ENCODE assay signal across 21 mouse cellular contexts in the genomic region with DNA sequence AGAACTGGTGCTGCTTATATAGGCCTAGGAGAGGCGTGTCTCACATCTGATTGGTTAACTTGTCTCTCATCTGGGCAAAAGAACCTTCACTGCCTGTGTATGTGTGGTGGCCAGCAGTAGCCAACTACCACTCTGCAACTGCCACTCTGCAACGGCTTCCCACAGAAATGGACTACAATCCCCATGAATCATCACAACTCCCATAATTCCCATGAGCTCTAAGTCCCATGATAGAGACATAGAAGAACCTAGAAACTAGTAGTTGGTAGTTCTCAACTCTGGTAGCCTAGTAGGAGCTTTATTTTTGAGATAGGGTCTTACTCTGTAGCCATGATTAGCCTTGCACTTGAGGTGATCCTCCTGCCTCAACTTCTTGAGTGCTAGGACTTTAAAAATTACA. TPM values are rescaled to one million over a fixed set of nuclear protein-coding genes. Genes with fewer than 3 reads are reported as not detected.
DNase-seq lines count a peak whose midpoint lies in the region; TF ChIP-seq lines count a peak whose summit lies in the region.
"Had no signal": no experiment of that assay in that cellular context is flagged by ENCODE, and none has a peak within 500 bp of the region (broad histone marks: within the 10 kb centered on the region; RNA-seq: fewer than 3 reads in every experiment).

No protein-coding gene starts in this region.

- in situ Hi-C loops in CH12.LX (cut with MboI; ENCODE audit: low pct_ligation_motif_present, low pct_unique_long_range_greater_than_20kb, low sequenced_read_pairs), result no loop called here
- in situ Hi-C loops in ES-E14 (cut with MboI; ENCODE audit: low sequenced_read_pairs in 2 of 2, unreplicated experiment in 2 of 2), result no loop called here

- TF ChIP-seq RAD21 in CH12.LX (IDR thresholded peaks at IDR 0.05; ENCODE audit: low read depth, low read length) (no peak), MEL (IDR thresholded peaks at IDR 0.05; ENCODE audit: low read depth, low read length) (no peak)

- H3K4me3 ChIP-seq in CH12.LX (replicated peaks in 1 of 3; ENCODE audit: low read depth in 2 of 3, low read length in 2 of 3, poor library complexity in 1 of 3) (no peak overlapping the region), ES-E14 (ENCODE audit: insufficient read depth in 1 of 2, low read depth in 1 of 2, low read length in 2 of 2, poor library complexity in 1 of 2, severe bottlenecking in 1 of 2) (no peak overlapping the region), MEL (ENCODE audit: control insufficient read depth in 1 of 2, insufficient read depth in 1 of 2, low read depth in 2 of 2, low read length in 2 of 2) (no peak overlapping the region)

- H3K4me1 ChIP-seq in CH12.LX (ENCODE audit: control insufficient read depth in 1 of 2, insufficient read depth in 2 of 2) (peaks cover 2 to 20% of the 10 kb centered on the region in 2 experiments; a peak in 3 of 4 replicates), ES-E14 (ENCODE audit: control insufficient read depth in 2 of 2, insufficient read depth in 2 of 2, low read length in 2 of 2, poor library complexity in 1 of 2) (peaks cover 0 to 8% of the 10 kb centered on the region in 2 experiments; a peak in 2 of 4 replicates), MEL (ENCODE audit: control insufficient read depth in 1 of 2, insufficient read depth in 2 of 2, low read length in 2 of 2) (peaks cover 0 to 12% of the 10 kb centered on the region in 2 experiments; a peak in 3 of 4 replicates)

- TF ChIP-seq EP300 in CH12.LX (IDR thresholded peaks at IDR 0.05; ENCODE audit: low read length), result no peak
- TF ChIP-seq EP300 in MEL (IDR thresholded peaks at IDR 0.05; ENCODE audit: low read depth in 1 of 2, low read length in 2 of 2), result no peak

- dilution Hi-C loops in CH12.LX (cut with MboI; ENCODE audit: extremely low pct_ligation_motif_present, extremely low pct_unique_long_range_greater_than_20kb, low sequenced_read_pairs), result no loop called here

- H3K27me3 ChIP-seq in CH12.LX (replicated peaks) (no peaks in the 10 kb centered on the region), MEL (ENCODE audit: control insufficient read depth in 1 of 2, insufficient read depth in 2 of 2, low read length in 2 of 2) (no peaks in the 10 kb centered on the region)
- H3K27me3 ChIP-seq: Patski had no signal

- DNase-seq in cerebellum, adult 9-11 months, result peak; percentile 25
- no peak for DNase-seq in cerebellum, adult 11 months
- no peak for DNase-seq in CH12.LX (ENCODE audit: extremely low read depth)
- no peak for DNase-seq in ES-E14 (ENCODE audit: low read depth, low spot score)
- DNase-seq in MEL (ENCODE audit: low read depth, low spot score), result no peak
- no peak for DNase-seq in embryo, embryonic 10.5 days (ENCODE audit: low spot score)
- DNase-seq in gastrocnemius, postnatal 25 days, result no peak
- no peak for DNase-seq in testis, postnatal 14 days (ENCODE audit: low spot score)
- DNase-seq: adrenal gland, adult 2 months; adrenal gland, adult 8-10 months; adrenal gland, postnatal 10 days; adrenal gland, postnatal 14 days; adrenal gland, postnatal 25 days; adrenal gland, postnatal 36 days; B cell, adult 2 months; cerebellum, adult 11-12 months; cerebellum, adult 18-20 months; cerebellum, adult 2 months; cerebellum, adult 8-10 months had no signal

- H3K9me3 ChIP-seq in CH12.LX (replicated peaks; ENCODE audit: low read length) (no peaks in the 10 kb centered on the region), ES-E14 (ENCODE audit: control insufficient read depth, insufficient read depth, low read depth, low read length) (no peaks in the 10 kb centered on the region), MEL (replicated peaks; ENCODE audit: insufficient read depth, low read length) (no peaks in the 10 kb centered on the region)
- H3K9me3 ChIP-seq: G1E had no signal

- H3K79me2 ChIP-seq in CH12.LX (replicated peaks; ENCODE audit: control insufficient read depth, extremely low read depth, insufficient read depth, poor library complexity, severe bottlenecking), result no peaks in the 10 kb centered on the region; the same call in 1 of the 2 replicates
- H3K79me2 ChIP-seq in MEL (ENCODE audit: control insufficient read depth, insufficient read depth, low read length, poor library complexity), result peaks cover 2% of the 10 kb centered on the region; the same call in 1 of the 2 replicates

- H3K36me3 ChIP-seq in CH12.LX (replicated peaks in 1 of 2; ENCODE audit: control insufficient read depth in 1 of 2, insufficient read depth in 1 of 2, low read length in 1 of 2), result peaks cover 16 to 42% of the 10 kb centered on the region in 2 experiments
- peaks cover 3% of the 10 kb centered on the region; the same call in 1 of the 2 replicates for H3K36me3 ChIP-seq in ES-E14 (ENCODE audit: control insufficient read depth, insufficient read depth, low read length, poor library complexity, severe bottlenecking)
- H3K36me3 ChIP-seq in MEL (ENCODE audit: control insufficient read depth in 1 of 2, insufficient read depth in 2 of 2, low read length in 2 of 2), result peaks cover 0 to 12% of the 10 kb centered on the region in 2 experiments; a peak in 3 of 4 replicates

- H3K27ac ChIP-seq in CH12.LX (ENCODE audit: insufficient read depth, low read depth) (no peak overlapping the region), ES-E14 (ENCODE audit: insufficient read depth, low read depth, low read length, poor library complexity, severe bottlenecking) (no peak overlapping the region), MEL (ENCODE audit: control insufficient read depth, low read depth, low read length) (no peak overlapping the region)

- TF ChIP-seq POLR2A in CH12.LX (IDR thresholded peaks at IDR 0.05; ENCODE audit: low read depth, low read length) (no peak), MEL (IDR thresholded peaks at IDR 0.05; ENCODE audit: control insufficient read depth in 1 of 2, insufficient read depth in 1 of 2, low read depth in 1 of 2, low read length in 2 of 2, poor library complexity in 1 of 2) (no peak)

- TF ChIP-seq CTCF in CH12.LX (conservative IDR thresholded peaks at IDR 0.05 in 1 of 2, IDR thresholded peaks at IDR 0.05 in 1 of 2; ENCODE audit: low read depth in 2 of 2, low read length in 2 of 2), result no peak
- TF ChIP-seq CTCF in MEL (IDR thresholded peaks at IDR 0.05 in 2 of 3, conservative IDR thresholded peaks at IDR 0.05 in 1 of 3; ENCODE audit: control insufficient read depth in 1 of 3, insufficient read depth in 1 of 3, low read depth in 2 of 3, low read length in 3 of 3, poor library complexity in 1 of 3, severe bottlenecking in 1 of 3), result no peak

- H3K4me2 ChIP-seq in CH12.LX (ENCODE audit: insufficient read depth, low read depth, poor library complexity, severe bottlenecking), result no peak overlapping the region

- no peak overlapping the region for H3K9ac ChIP-seq in CH12.LX (ENCODE audit: insufficient read depth, low read depth)
- no peak overlapping the region for H3K9ac ChIP-seq in ES-E14 (ENCODE audit: insufficient read depth, low read depth, low read length, poor library complexity, severe bottlenecking)
- no peak overlapping the region for H3K9ac ChIP-seq in MEL (ENCODE audit: control insufficient read depth, low read depth, low read length, poor library complexity, severe bottlenecking)

TF ChIP-seq in CH12.LX, 34 proteins besides CTCF, POLR2A, EP300 and RAD21 (continues in another document):
- TF ChIP-seq MAZ (IDR thresholded peaks at IDR 0.05; ENCODE audit: low read depth, low read length), result no peak

TF ChIP-seq in MEL, 35 proteins besides CTCF, POLR2A, EP300 and RAD21 (continues in another document):
- no peak for TF ChIP-seq MAFK (IDR thresholded peaks at IDR 0.05; ENCODE audit: borderline replicate concordance, low read depth, low read length)

RNA-seq across cellular contexts. Expression of gene Hspb6, which starts 2.1 kb away (rescaled TPM):
- total RNA-seq in CH12.LX (2012; rRNA removed), result 1.6 and 2.3 TPM in 2 replicates
- total RNA-seq in CH12.LX (2014; rRNA removed), result 0.79 and 1.2 TPM in 2 replicates
- polyA plus RNA-seq in CH12.LX (2012; ENCODE audit: insufficient read length, low read depth), result 4.1 and 6.0 TPM in 2 replicates
- total RNA-seq in ES-E14 (2012; rRNA removed), result 1.6 and 4.1 TPM in 2 replicates
- 1.2 and 1.5 TPM in 2 replicates for total RNA-seq in MEL (2012; rRNA removed)
- 10 to 100 TPM in 1 of 2 experiments, not detected in 1; 12.4 TPM for polyA plus RNA-seq in MEL (2012; ENCODE audit: insufficient read depth in 1 of 2, insufficient read length in 2 of 2, low read depth in 1 of 2, low replicate concordance in 2 of 2, missing spikeins in 1 of 2)
- 1,000 to 10,000 TPM; 1,175 to 3,096 TPM for total RNA-seq in gastrocnemius, postnatal 25 days (2021)

RNA-seq across cellular contexts. Expression of gene Proser3, which starts 2.2 kb away (rescaled TPM):
- total RNA-seq in CH12.LX (2012; rRNA removed) (4.0 and 5.9 TPM in 2 replicates), CH12.LX (2014; rRNA removed) (1.7 and 2.0 TPM in 2 replicates), ES-E14 (2012; rRNA removed) (6.8 and 10.8 TPM in 2 replicates), MEL (2012; rRNA removed) (2.3 and 2.4 TPM in 2 replicates)
- polyA plus RNA-seq in CH12.LX (2012; ENCODE audit: insufficient read length, low read depth) (5.7 and 6.0 TPM in 2 replicates), MEL (2012; ENCODE audit: insufficient read depth in 1 of 2, insufficient read length in 2 of 2, low read depth in 1 of 2, low replicate concordance in 2 of 2, missing spikeins in 1 of 2) (1 to 10 TPM in 1 of 2 experiments, not detected in 1; 8.9 TPM)
- 1 to 10 TPM; 3.0 to 6.4 TPM for total RNA-seq in gastrocnemius, postnatal 25 days (2021)

RNA-seq across cellular contexts. Expression of gene Lin37, which starts 9.8 kb away (rescaled TPM):
- total RNA-seq in CH12.LX (2012; rRNA removed) (8.3 and 11.0 TPM in 2 replicates), CH12.LX (2014; rRNA removed) (4.0 and 5.2 TPM in 2 replicates), ES-E14 (2012; rRNA removed) (12.4 and 15.8 TPM in 2 replicates), MEL (2012; rRNA removed) (10.9 and 12.0 TPM in 2 replicates)
- polyA plus RNA-seq in CH12.LX (2012; ENCODE audit: insufficient read length, low read depth) (38.6 and 49.5 TPM in 2 replicates), MEL (2012; ENCODE audit: insufficient read depth in 1 of 2, insufficient read length in 2 of 2, low read depth in 1 of 2, low replicate concordance in 2 of 2, missing spikeins in 1 of 2) (10 to 100 TPM in 1 of 2 experiments, not detected in 1; 49.8 TPM)
- 10 to 100 TPM in 1 of 2 experiments, 1 to 10 TPM in 1; 8.4 to 10.3 TPM for total RNA-seq in gastrocnemius, postnatal 25 days (2021)

RNA-seq across cellular contexts. Expression of gene U2af1l4, which starts 13.2 kb away (rescaled TPM):
- total RNA-seq in CH12.LX (2012; rRNA removed) (56.7 and 61.2 TPM in 2 replicates), CH12.LX (2014; rRNA removed) (60.8 and 63.4 TPM in 2 replicates), ES-E14 (2012; rRNA removed) (56.9 and 65.8 TPM in 2 replicates), MEL (2012; rRNA removed) (67.2 and 74.2 TPM in 2 replicates)
- polyA plus RNA-seq in CH12.LX (2012; ENCODE audit: insufficient read length, low read depth) (51.5 and 54.4 TPM in 2 replicates), MEL (2012; ENCODE audit: insufficient read depth in 1 of 2, insufficient read length in 2 of 2, low read depth in 1 of 2, low replicate concordance in 2 of 2, missing spikeins in 1 of 2) (10 to 100 TPM in 1 of 2 experiments, not detected in 1; 72.5 TPM)
- total RNA-seq in gastrocnemius, postnatal 25 days (2021), result 10 to 100 TPM; 54.1 to 55.6 TPM

RNA-seq across cellular contexts. Expression of gene Gm49396, which starts 13.3 kb away (rescaled TPM):
- total RNA-seq in CH12.LX (2012; rRNA removed) (2.6 and 2.7 TPM in 2 replicates), CH12.LX (2014; rRNA removed) (1.9 and 2.3 TPM in 2 replicates), ES-E14 (2012; rRNA removed) (4.1 and 6.8 TPM in 2 replicates), MEL (2012; rRNA removed) (1.4 and 1.9 TPM in 2 replicates)
- polyA plus RNA-seq in CH12.LX (2012; ENCODE audit: insufficient read length, low read depth) (3.3 and 3.8 TPM in 2 replicates), MEL (2012; ENCODE audit: insufficient read depth in 1 of 2, insufficient read length in 2 of 2, low read depth in 1 of 2, low replicate concordance in 2 of 2, missing spikeins in 1 of 2) (1 to 10 TPM in 1 of 2 experiments, not detected in 1; 4.2 TPM)
- total RNA-seq in gastrocnemius, postnatal 25 days (2021), result 1 to 10 TPM; 1.6 to 2.2 TPM

Comparison
In these comparisons a context has a peak if more than half of its experiments do, and no peak if none do; other contexts are left out.
1. RNA of gene Hspb6, which starts 2.1 kb away (total RNA-seq): 1,175 to 3,096 TPM in gastrocnemius, postnatal 25 days; 0.79 to 2.3 TPM in CH12.LX, 1.6 to 4.1 TPM in ES-E14 and 1.2 to 1.5 TPM in MEL; every median in the first group is over 100 times any median in the second.